Mouse (Mus musculus): Measurements from ENCODE around the gene 1700001L19Rik.
"Not testable (repeated sequence)": the region's sequence is repeated elsewhere in the genome, so short reads cannot be mapped to it uniquely, and the experiment has no call there.

Gene 1700001L19Rik

GRCm38 (mm10) chr13:68597199-68597598, at the start of gene 1700001L19Rik:
TSS of gene 1700001L19Rik (plus strand) at chr13:68597421.
- DNase-seq: no peak

- DNase-seq: not testable (repeated sequence)
Measured at GRCm38 (mm10) chr13:68553391-68553790, 43.8 kb upstream of the 1700001L19Rik start.

- DNase-seq: no peak
Measured at GRCm38 (mm10) chr13:68568110-68568509, 29.1 kb upstream of the 1700001L19Rik start.

GRCm38 (mm10) chr13:68568548-68568947, 28.7 kb upstream of the 1700001L19Rik start:
- DNase-seq: no peak

- peak; percentile 31 to 57 for DNase-seq
Measured at GRCm38 (mm10) chr13:68569589-68570336, 27.5 kb upstream of the 1700001L19Rik start.

GRCm38 (mm10) chr13:68572247-68572646, 25.0 kb upstream of the 1700001L19Rik start:
- no peak for DNase-seq

GRCm38 (mm10) chr13:68572966-68573913, 24.0 kb upstream of the 1700001L19Rik start:
- DNase-seq: no peak

GRCm38 (mm10) chr13:68574398-68574797, 22.8 kb upstream of the 1700001L19Rik start:
- no peak for DNase-seq

- DNase-seq: no peak
Measured at GRCm38 (mm10) chr13:68577945-68578344, 19.3 kb upstream of the 1700001L19Rik start.

GRCm38 (mm10) chr13:68581086-68581740, 16.0 kb upstream of the 1700001L19Rik start:
- no peak for DNase-seq

- peak; percentile 98 to 99 for DNase-seq
Measured at GRCm38 (mm10) chr13:68581747-68582516, 15.3 kb upstream of the 1700001L19Rik start, which contains the start of the genes Mtrr and Fastkd3. TSS of gene Mtrr (minus strand) at chr13:68582149. TSS of gene Fastkd3 (plus strand) at chr13:68582234.

- no peak for DNase-seq
Measured at GRCm38 (mm10) chr13:68582517-68582780, 14.8 kb upstream of the 1700001L19Rik start.

GRCm38 (mm10) chr13:68583961-68584360, 13.3 kb upstream of the 1700001L19Rik start:
- no peak for DNase-seq

GRCm38 (mm10) chr13:68585441-68585840, 11.8 kb upstream of the 1700001L19Rik start:
- DNase-seq: no peak

GRCm38 (mm10) chr13:68588352-68588751, 8.9 kb upstream of the 1700001L19Rik start:
- DNase-seq: no peak

- no peak for DNase-seq
Measured at GRCm38 (mm10) chr13:68593797-68594196, 3.4 kb upstream of the 1700001L19Rik start.

- no peak for DNase-seq
Measured at GRCm38 (mm10) chr13:68597667-68598066, 446 bp downstream of the 1700001L19Rik start.

- DNase-seq: no peak
Measured at GRCm38 (mm10) chr13:68598953-68599352, 1.7 kb downstream of the 1700001L19Rik start.

- DNase-seq: no peak
Measured at GRCm38 (mm10) chr13:68601184-68601583, 4.0 kb downstream of the 1700001L19Rik start.

GRCm38 (mm10) chr13:68603085-68603484, 5.9 kb downstream of the 1700001L19Rik start:
- DNase-seq: no peak

- DNase-seq: peak; percentile 20
Measured at GRCm38 (mm10) chr13:68605689-68606126, 8.5 kb downstream of the 1700001L19Rik start.
